Mouse (Mus musculus) liver, embryonic 14.5 days (tissue): ENCODE measurements around the gene Stk24.

Experiments
- CTCF ChIP-seq: IDR thresholded peaks from 2 replicates; pipeline ENCODE4 v1.5.1; 2016; ENCODE audit warnings: antibody characterized with exemption, low read depth, control low read depth
- EP300 ChIP-seq: IDR thresholded peaks from 2 replicates; pipeline ENCODE4 v1.6.1; 2016; ENCODE audit warnings: antibody characterized with exemption, low read depth

GRCm38 (mm10) chr14:121399676-121400075 lies 19.9 kb upstream of the Stk24 start:
- TF ChIP-seq CTCF, result peak; percentile 38
- TF ChIP-seq EP300, result no peak
